Mouse (Mus musculus) stomach, postnatal 0 days (tissue): ENCODE results near the gene Socs2. TPM values are rescaled to one million over a fixed set of nuclear protein-coding genes. Genes with fewer than 3 reads are reported as not detected.

ENCODE experiments used
- ATAC-seq: fragments of 200-750 bp; cut with Nextera tagmentation; 2 replicates; pipeline ENCODE4 v1.8.0; 2017; ENCODE audit not compliant: low FRiP score, low TSS enrichment
- DNase-seq: peaks from one replicate; pipeline ENCODE4 v3.0.0-alpha.2; 2016; ENCODE audit warnings: low spot score
- H3K27ac ChIP-seq: fragments of 300-500 bp; sonication (generic); replicated peaks from 2 replicates; pipeline ENCODE4 v1.5.1; 2014; ENCODE audit warnings: mild to moderate bottlenecking, control low read depth
- H3K27me3 ChIP-seq: fragments of 300-500 bp; sonication (generic); 2 replicates; pipeline ENCODE4 v1.6.1; 2014; ENCODE audit warnings: low read length; ENCODE audit not compliant: control insufficient read depth, insufficient read depth
- H3K36me3 ChIP-seq: fragments of 300-500 bp; sonication (generic); 2 replicates; pipeline ENCODE4 v1.6.1; 2014; ENCODE audit warnings: low read length, mixed read lengths; ENCODE audit not compliant: control insufficient read depth, insufficient read depth
- H3K4me1 ChIP-seq: fragments of 300-500 bp; sonication (generic); replicated peaks from 2 replicates; pipeline ENCODE4 v1.6.1; 2014; ENCODE audit warnings: antibody characterized with exemption; ENCODE audit not compliant: control insufficient read depth, insufficient read depth
- H3K4me2 ChIP-seq: fragments of 300-500 bp; sonication (generic); replicated peaks from 2 replicates; pipeline ENCODE4 v1.6.1; 2014; ENCODE audit warnings: low read depth, mild to moderate bottlenecking, control low read depth, moderate library complexity
- H3K4me3 ChIP-seq: fragments of 300-500 bp; sonication (generic); 2 replicates; pipeline ENCODE4 v1.5.1; 2014; ENCODE audit warnings: low read depth, low read length, control low read depth
- H3K9ac ChIP-seq: fragments of 300-500 bp; sonication (generic); 2 replicates; pipeline ENCODE4 v1.6.1; 2014; ENCODE audit warnings: mild to moderate bottlenecking, low read length, control low read depth, mixed read lengths
- H3K9me3 ChIP-seq: fragments of 300-500 bp; sonication (generic); 2 replicates; pipeline ENCODE4 v1.6.1; 2016; ENCODE audit warnings: low read length; ENCODE audit not compliant: control insufficient read depth
- CTCF ChIP-seq: IDR thresholded peaks from 2 replicates; pipeline ENCODE4 v1.5.1; 2016; ENCODE audit warnings: antibody characterized with exemption, low read depth, mild to moderate bottlenecking, moderate library complexity
- EP300 ChIP-seq: optimal IDR thresholded peaks from 2 replicates; pipeline ENCODE3; 2016; ENCODE audit warnings: antibody characterized with exemption
- WGBS: fragments of 180-500 bp; shearing (Covaris S2); extraction: QIAGEN DNeasy Blood & Tissue Kit; methylation state at CpG from one replicate; pipeline ENCODE4 v1.1.7; 2014; 5-methylcytosine and 5-hydroxymethylcytosine counted together
- polyA plus RNA-seq: library from polyadenylated mRNA; unstranded; fragments of >200 nt; fragmentation: Nextera tagmentation; extraction: Ambion mirVana; gene quantifications from 2 replicates; pipeline ENCODE4 v1.2.1, GENCODE M21; 2015

The Socs2 gene
- polyA plus RNA-seq, 1 experiment from 2014 or later: 92.3 TPM

- DNase-seq (no peak), ATAC-seq (no peak)
- 78% methylated on average over 18 of the region's 18 CpGs for WGBS
- Histone ChIP-seq H3K36me3 (no peaks in the 10 kb centered on the region), H3K4me1 (no peaks in the 10 kb centered on the region), H3K27ac (no peak overlapping the region), H3K27me3 (no peaks in the 10 kb centered on the region), H3K4me2 (no peak overlapping the region), H3K4me3 (no peak overlapping the region), H3K9me3 (no peaks in the 10 kb centered on the region), H3K9ac (no peak overlapping the region)
- TF ChIP-seq EP300 (no peak), CTCF (no peak)
Measured at GRCm38 (mm10) chr10:95445104-95446056, 28.4 kb upstream of the Socs2 start.

GRCm38 (mm10) chr10:95442334-95442733, 25.4 kb upstream of the Socs2 start:
- TF ChIP-seq EP300: no peak
- no peak for TF ChIP-seq CTCF
- WGBS: 79% methylated on average over 4 of the region's 4 CpGs

GRCm38 (mm10) chr10:95440566-95440965, 23.6 kb upstream of the Socs2 start:
- H3K4me1 ChIP-seq: no peaks in the 10 kb centered on the region
- no peak overlapping the region for H3K27ac ChIP-seq
- H3K9ac ChIP-seq: no peak overlapping the region
- no peak for ATAC-seq
- 60% methylated on average over 2 of the region's 2 CpGs for WGBS
- H3K36me3 ChIP-seq: no peaks in the 10 kb centered on the region
- no peak for DNase-seq
- H3K4me2 ChIP-seq: no peak overlapping the region
- H3K9me3 ChIP-seq: no peaks in the 10 kb centered on the region
- TF ChIP-seq EP300 (no peak), CTCF (peak; percentile 30; the same call in 1 of the 2 replicates)
- no peak overlapping the region for H3K4me3 ChIP-seq
- H3K27me3 ChIP-seq: no peaks in the 10 kb centered on the region

More at GRCm38 (mm10) chr10:95442334-95442733, 25.4 kb upstream of the Socs2 start:
- H3K9me3 ChIP-seq: no peaks in the 10 kb centered on the region
- H3K9ac ChIP-seq: no peak overlapping the region
- DNase-seq (no peak), ATAC-seq (no peak)
- no peaks in the 10 kb centered on the region for H3K27me3 ChIP-seq
- H3K4me2 ChIP-seq: no peak overlapping the region
- no peak overlapping the region for H3K27ac ChIP-seq
- H3K4me3 ChIP-seq: no peak overlapping the region
- H3K4me1 ChIP-seq: no peaks in the 10 kb centered on the region
- H3K36me3 ChIP-seq: no peaks in the 10 kb centered on the region

- WGBS: 63% methylated on average over 10 of the region's 10 CpGs
- ATAC-seq: peak; percentile 36
- H3K36me3 ChIP-seq: no peaks in the 10 kb centered on the region
- no peak overlapping the region for H3K4me3 ChIP-seq
- no peaks in the 10 kb centered on the region for H3K27me3 ChIP-seq
- H3K9ac ChIP-seq: no peak overlapping the region
- 0 out of 2 replicates have a peak overlapping the region, but pooled peaks have one; percentile 4 for H3K27ac ChIP-seq
- TF ChIP-seq EP300 (no peak), CTCF (no peak)
- H3K4me1 ChIP-seq: no peaks in the 10 kb centered on the region
- H3K9me3 ChIP-seq: no peaks in the 10 kb centered on the region
- no peak for DNase-seq
- H3K4me2 ChIP-seq: no peak overlapping the region
Measured at GRCm38 (mm10) chr10:95439718-95440339, 22.8 kb upstream of the Socs2 start.

GRCm38 (mm10) chr10:95438941-95439340, 22.0 kb upstream of the Socs2 start:
- TF ChIP-seq CTCF (no peak), EP300 (no peak)
- ATAC-seq: no peak
- Histone ChIP-seq H3K36me3 (no peaks in the 10 kb centered on the region), H3K27me3 (no peaks in the 10 kb centered on the region), H3K4me3 (no peak overlapping the region), H3K4me1 (no peaks in the 10 kb centered on the region), H3K4me2 (no peak overlapping the region), H3K27ac (no peak overlapping the region), H3K9me3 (no peaks in the 10 kb centered on the region), H3K9ac (no peak overlapping the region)
- DNase-seq: no peak
- 15% methylated on average over 11 of the region's 11 CpGs for WGBS

GRCm38 (mm10) chr10:95430271-95430670, 13.3 kb upstream of the Socs2 start:
- no peak overlapping the region for H3K4me2 ChIP-seq
- no peak overlapping the region for H3K4me3 ChIP-seq
- 66% methylated on average over 10 of the region's 10 CpGs for WGBS
- H3K9ac ChIP-seq: no peak overlapping the region
- ATAC-seq: no peak
- no peaks in the 10 kb centered on the region for H3K36me3 ChIP-seq
- DNase-seq: peak; percentile 16
- H3K9me3 ChIP-seq: no peaks in the 10 kb centered on the region
- TF ChIP-seq EP300 (no peak), CTCF (no peak)
- no peaks in the 10 kb centered on the region for H3K4me1 ChIP-seq
- no peaks in the 10 kb centered on the region for H3K27me3 ChIP-seq
- no peak overlapping the region for H3K27ac ChIP-seq
